Mouse (Mus musculus) C2C12 (cell line): ENCODE data around the gene Ddah1. TPM values are rescaled to one million over a fixed set of nuclear protein-coding genes. Genes with fewer than 3 reads are reported as not detected.

Experiments
- H3K27me3 ChIP-seq: one replicate; pipeline ENCODE4 v1.6.1; 2011; ENCODE audit not compliant: control insufficient read depth, insufficient read depth, insufficient read length
- H3K36me3 ChIP-seq: one replicate; pipeline ENCODE4 v1.6.1; 2011; ENCODE audit not compliant: control insufficient read depth, insufficient read depth
- H3K4me3 ChIP-seq: one replicate; pipeline ENCODE4 v1.5.1; 2011; ENCODE audit warnings: mild to moderate bottlenecking, control low read depth; ENCODE audit not compliant: poor library complexity, insufficient read depth, severe bottlenecking
- H3K79me2 ChIP-seq: one replicate; pipeline ENCODE4 v1.6.1; 2011; ENCODE audit not compliant: control insufficient read depth, insufficient read depth
- H3K79me3 ChIP-seq: one replicate; pipeline ENCODE4 v1.6.1; 2011; ENCODE audit warnings: low read depth, control low read depth
- H3ac ChIP-seq: one replicate; pipeline ENCODE3; 2011; ENCODE audit warnings: low read depth; ENCODE audit not compliant: control insufficient read depth, insufficient read length
- CEBPB ChIP-seq: IDR thresholded peaks from one replicate; pipeline ENCODE4 v1.6.1; 2011; ENCODE audit warnings: low read depth, mild to moderate bottlenecking, control low read depth, moderate library complexity
- CTCF ChIP-seq: IDR thresholded peaks from one replicate; pipeline ENCODE4 v1.5.1; 2011; ENCODE audit not compliant: control insufficient read depth, insufficient read depth, insufficient read length
- FOSL1 ChIP-seq: IDR thresholded peaks from one replicate; pipeline ENCODE4 v1.8.0; 2011; ENCODE audit warnings: mild to moderate bottlenecking, low read length; ENCODE audit not compliant: poor library complexity, insufficient read depth, severe bottlenecking
- MAX ChIP-seq: IDR thresholded peaks from one replicate; pipeline ENCODE4 v1.6.1; 2011; ENCODE audit warnings: mild to moderate bottlenecking, control low read depth
- MYOD1 ChIP-seq: IDR thresholded peaks from one replicate; pipeline ENCODE4 v1.6.1; 2011; ENCODE audit warnings: low read depth; ENCODE audit not compliant: control insufficient read depth, insufficient read length
- MYOG ChIP-seq: IDR thresholded peaks from one replicate; pipeline ENCODE4 v1.6.1; 2011; ENCODE audit not compliant: control insufficient read depth, insufficient read length; ENCODE audit errors: extremely low read depth
- USF1 ChIP-seq: IDR thresholded peaks from one replicate; pipeline ENCODE4 v1.6.1; 2011; ENCODE audit warnings: low read depth, mild to moderate bottlenecking, control low read depth, moderate library complexity
- polyA plus RNA-seq: library from polyadenylated mRNA; unstranded; fragments of >200 nt; fragmentation: generic; extraction: Trizol; gene quantifications from one replicate; pipeline ENCODE4 v1.2.1, GENCODE M21; 2012; ENCODE audit warnings: missing spikeins

Gene Ddah1
- polyA plus RNA-seq, 1 experiment, result 15.8 TPM

DNA sequence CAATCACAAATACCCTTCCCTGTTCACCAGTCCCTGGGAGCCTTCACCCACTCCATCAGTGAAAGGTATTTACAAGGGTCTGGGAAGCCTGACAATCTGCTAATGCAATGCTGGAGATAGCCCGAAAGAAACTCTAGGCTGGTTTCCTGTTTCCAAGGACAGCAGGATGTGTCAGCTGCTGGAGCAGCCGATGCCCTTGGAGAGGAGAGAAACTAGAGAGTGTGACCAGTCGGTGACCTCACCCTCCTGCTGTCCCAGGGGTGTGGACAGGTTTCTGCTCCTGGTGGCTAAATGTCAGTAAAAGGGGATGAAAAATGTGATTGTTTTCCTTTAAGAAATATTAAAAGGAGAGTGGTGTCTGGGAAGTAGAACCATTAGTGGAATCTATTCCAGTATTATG, 28.4 kb upstream of the Ddah1 start:
- no peaks in the 10 kb centered on the region for H3K27me3 ChIP-seq
- TF ChIP-seq MYOD1 (peak; percentile 10), FOSL1 (no peak)
- H3K4me3 ChIP-seq, result no peak overlapping the region
- no peaks in the 10 kb centered on the region for H3K79me3 ChIP-seq
- H3K79me2 ChIP-seq, result no peaks in the 10 kb centered on the region
- no peak overlapping the region for H3ac ChIP-seq
- H3K36me3 ChIP-seq, result no peaks in the 10 kb centered on the region

DNA sequence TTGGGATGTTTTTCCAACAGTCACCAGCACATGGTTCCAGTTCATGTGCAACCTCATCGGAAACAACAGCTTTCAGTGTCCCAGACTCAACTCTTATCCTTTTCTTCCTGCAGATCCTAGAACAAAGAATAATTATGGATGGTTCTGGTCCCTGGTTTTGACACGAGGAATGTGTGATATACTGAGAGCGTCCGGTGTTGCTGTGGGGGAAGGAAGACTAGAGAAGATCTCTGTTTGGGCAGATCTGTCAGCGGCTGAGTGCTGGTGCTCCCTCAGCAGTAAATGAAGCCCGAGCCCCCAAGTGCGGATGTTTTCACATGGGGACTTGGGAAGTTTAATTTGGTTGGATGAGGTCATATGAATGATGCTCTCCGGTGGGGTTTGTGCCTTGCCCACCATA, 23.6 kb upstream of the Ddah1 start:
- no peaks in the 10 kb centered on the region for H3K27me3 ChIP-seq
- TF ChIP-seq CTCF, result no peak
- TF ChIP-seq CEBPB, result no peak
- TF ChIP-seq MYOG, result no peak
- no peak for TF ChIP-seq MYOD1
- TF ChIP-seq USF1, result no peak
- no peak for TF ChIP-seq FOSL1
- no peaks in the 10 kb centered on the region for H3K79me2 ChIP-seq
- H3K36me3 ChIP-seq, result no peaks in the 10 kb centered on the region
- H3ac ChIP-seq, result no peak overlapping the region
- no peaks in the 10 kb centered on the region for H3K79me3 ChIP-seq
- no peak overlapping the region for H3K4me3 ChIP-seq

DNA sequence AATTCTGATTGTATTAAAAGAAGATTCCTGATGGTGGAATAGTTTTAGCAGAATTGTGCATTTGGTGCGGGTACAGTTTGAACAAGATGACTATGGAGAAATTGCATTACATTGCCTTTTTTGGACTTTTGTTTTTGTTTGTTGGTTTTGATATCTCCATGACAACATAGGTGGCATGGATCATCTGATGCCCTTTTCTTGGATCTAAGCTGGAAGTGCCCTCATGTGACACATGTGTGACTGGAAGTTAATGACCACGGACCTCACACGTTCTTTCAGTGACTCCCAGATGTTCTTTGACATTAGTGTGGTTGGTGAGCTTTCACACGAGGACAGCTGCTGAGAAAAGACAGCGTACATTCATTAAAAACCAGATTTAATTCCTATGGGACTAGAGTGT, 21.9 kb upstream of the Ddah1 start:
- no peaks in the 10 kb centered on the region for H3K27me3 ChIP-seq
- H3K79me2 ChIP-seq, result no peaks in the 10 kb centered on the region
- no peaks in the 10 kb centered on the region for H3K79me3 ChIP-seq
- no peak overlapping the region for H3ac ChIP-seq
- TF ChIP-seq USF1 (no peak), MAX (no peak), CEBPB (no peak), CTCF (no peak), MYOG (no peak), MYOD1 (no peak), FOSL1 (no peak)
- no peak overlapping the region for H3K4me3 ChIP-seq
- no peaks in the 10 kb centered on the region for H3K36me3 ChIP-seq

DNA sequence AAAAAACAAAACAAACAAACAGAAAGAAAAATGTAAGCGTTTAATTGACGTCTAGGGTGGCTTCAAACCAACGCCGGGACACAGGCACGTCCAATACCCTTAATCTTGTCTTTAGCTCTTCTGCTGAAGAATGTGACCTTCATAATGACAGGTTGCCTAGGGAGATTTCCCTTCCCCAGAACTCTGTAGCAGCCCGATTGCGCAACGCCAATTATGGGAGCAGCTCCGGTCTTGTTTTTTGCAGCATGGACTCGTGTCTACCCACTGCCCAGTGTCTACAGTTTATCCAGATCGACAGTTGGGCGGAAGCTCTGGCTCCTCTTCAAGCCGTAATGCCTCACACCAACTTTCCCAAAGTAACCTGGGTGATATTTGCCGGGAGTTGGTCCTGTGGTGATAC, 19.8 kb upstream of the Ddah1 start:
- Histone ChIP-seq H3K36me3 (no peaks in the 10 kb centered on the region), H3ac (no peak overlapping the region), H3K27me3 (no peaks in the 10 kb centered on the region), H3K79me3 (no peaks in the 10 kb centered on the region), H3K79me2 (no peaks in the 10 kb centered on the region), H3K4me3 (no peak overlapping the region)
- peak; percentile 84 for TF ChIP-seq CEBPB
- no peak for TF ChIP-seq MAX
- no peak for TF ChIP-seq MYOG

DNA sequence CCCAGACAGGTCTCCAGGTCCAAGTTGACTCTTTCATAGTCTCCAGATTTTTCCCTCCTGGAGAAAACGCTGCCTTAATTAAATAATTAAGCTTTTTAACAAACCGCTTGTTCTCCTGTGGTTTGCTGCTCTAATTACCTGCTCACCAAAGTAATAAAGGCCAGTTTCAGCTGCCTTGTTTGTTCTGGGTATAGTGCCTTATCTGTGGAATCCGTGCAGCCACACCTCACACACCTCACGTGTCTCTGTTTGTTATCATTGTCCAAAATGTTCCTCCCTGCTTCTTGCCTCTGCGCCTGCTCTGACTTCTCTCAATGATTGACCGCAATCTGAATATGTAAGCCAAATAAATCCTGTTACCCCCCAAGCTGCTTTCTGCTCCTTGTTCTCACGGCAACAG, 18.6 kb upstream of the Ddah1 start:
- no peaks in the 10 kb centered on the region for H3K27me3 ChIP-seq
- no peak overlapping the region for H3ac ChIP-seq
- H3K79me3 ChIP-seq, result no peaks in the 10 kb centered on the region
- no peaks in the 10 kb centered on the region for H3K36me3 ChIP-seq
- no peak overlapping the region for H3K4me3 ChIP-seq
- H3K79me2 ChIP-seq, result no peaks in the 10 kb centered on the region
- TF ChIP-seq CEBPB, result no peak
- TF ChIP-seq MYOG, result no peak
- TF ChIP-seq FOSL1, result no peak
- no peak for TF ChIP-seq MAX

DNA sequence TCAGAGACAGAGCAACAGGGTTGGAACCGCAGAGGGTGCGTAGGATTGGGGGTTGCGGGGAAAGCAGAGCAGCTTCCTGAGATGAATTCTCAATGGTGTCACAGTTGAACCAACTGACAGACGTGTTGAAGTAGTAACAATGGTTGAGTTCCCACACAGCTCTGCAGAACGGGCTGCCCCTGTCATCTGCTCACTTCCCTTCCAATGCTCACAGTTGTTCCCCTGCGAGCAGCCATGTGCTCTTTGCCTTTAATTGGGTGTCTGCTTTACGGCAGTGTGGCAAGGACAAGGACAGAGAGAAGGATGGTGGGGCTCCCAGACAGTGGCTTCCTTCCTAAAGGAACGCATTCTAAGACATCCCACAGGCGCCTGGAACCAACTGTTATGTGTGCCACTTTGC, 15.4 kb upstream of the Ddah1 start:
- Histone ChIP-seq H3K4me3 (no peak overlapping the region), H3K79me2 (no peaks in the 10 kb centered on the region), H3K36me3 (no peaks in the 10 kb centered on the region), H3K27me3 (no peaks in the 10 kb centered on the region), H3K79me3 (no peaks in the 10 kb centered on the region), H3ac (no peak overlapping the region)
- TF ChIP-seq MAX, result no peak
- TF ChIP-seq MYOD1, result no peak
- TF ChIP-seq CTCF, result no peak
- no peak for TF ChIP-seq FOSL1
- no peak for TF ChIP-seq CEBPB
- no peak for TF ChIP-seq MYOG
- TF ChIP-seq USF1, result no peak
